Mouse (Mus musculus): ENCODE data around the gene Fibp. TPM values are rescaled to one million over a fixed set of nuclear protein-coding genes. Genes with fewer than 3 reads are reported as not detected.
A peak's percentile ranks its signal among the peaks of the same experiment; 100 is the strongest.

The Fibp gene
- total RNA-seq, 2 experiments from 2014 or later, result 40.7 to 96.5 TPM

DNA sequence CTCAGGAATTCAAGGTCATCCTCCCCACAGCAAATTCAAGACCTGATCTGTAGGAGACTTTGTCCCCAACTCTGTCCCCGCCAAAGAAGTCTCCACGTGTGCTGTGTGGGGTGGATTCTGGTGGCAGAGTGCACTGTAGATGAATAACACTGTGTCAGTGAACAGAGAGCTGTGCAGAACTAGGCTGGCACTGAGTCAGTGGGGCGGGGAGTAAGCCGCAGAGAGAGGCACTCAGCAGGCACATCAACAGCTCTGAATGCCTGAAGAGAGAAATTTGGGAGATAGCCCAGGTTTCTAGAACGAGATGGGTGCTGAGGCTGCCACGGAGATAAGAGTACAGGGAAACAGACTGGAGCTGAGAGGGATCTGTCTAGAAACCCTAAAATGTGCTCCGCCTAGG, 1.4 kb upstream of the Fibp start:
- no peak for ATAC-seq (replicated peaks; ENCODE audit: low FRiP score, low TSS enrichment, poor library complexity, severe bottlenecking)

DNA sequence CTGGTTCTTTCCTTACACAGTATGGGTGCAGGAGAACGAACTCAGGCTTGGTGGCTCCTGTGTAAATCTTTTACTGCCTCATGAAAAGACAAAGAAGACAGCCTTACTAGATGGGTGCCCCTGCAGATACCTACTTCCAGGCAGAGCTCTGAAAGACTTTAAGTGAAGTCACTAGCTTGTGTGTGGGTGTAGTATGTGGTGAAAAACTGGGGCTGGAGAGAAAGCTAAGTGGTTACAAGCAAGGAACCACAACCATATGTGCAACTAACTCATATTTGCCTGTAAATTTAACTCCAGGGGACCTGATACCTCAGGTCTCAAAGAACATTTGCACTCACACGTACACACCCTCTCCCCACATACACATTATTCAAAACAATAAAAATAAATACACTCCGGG, 519 bp upstream of the Fibp start:
- ATAC-seq (replicated peaks; ENCODE audit: low FRiP score, low TSS enrichment, poor library complexity, severe bottlenecking), result no peak

DNA sequence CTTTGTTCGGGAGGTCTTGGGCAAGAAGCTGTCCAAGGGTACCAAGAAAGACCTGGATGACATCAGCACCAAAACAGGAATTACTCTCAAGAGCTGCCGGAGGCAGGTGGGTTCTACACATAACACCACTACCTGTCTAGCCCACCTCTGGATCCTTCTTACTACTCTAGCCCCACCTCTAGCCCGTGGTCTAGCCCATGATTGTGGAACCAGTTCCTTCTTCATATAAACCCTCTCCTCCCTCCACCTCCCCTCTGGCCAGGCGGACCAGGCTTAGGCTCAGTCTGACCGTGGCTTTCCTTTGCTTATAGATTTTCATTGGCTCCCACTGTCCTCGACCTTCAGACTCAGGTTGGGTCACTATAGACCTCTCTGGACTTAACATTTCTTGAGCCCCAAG, 996 bp downstream of the Fibp start:
- ATAC-seq (replicated peaks; ENCODE audit: low FRiP score, low TSS enrichment, poor library complexity, severe bottlenecking), result no peak

DNA sequence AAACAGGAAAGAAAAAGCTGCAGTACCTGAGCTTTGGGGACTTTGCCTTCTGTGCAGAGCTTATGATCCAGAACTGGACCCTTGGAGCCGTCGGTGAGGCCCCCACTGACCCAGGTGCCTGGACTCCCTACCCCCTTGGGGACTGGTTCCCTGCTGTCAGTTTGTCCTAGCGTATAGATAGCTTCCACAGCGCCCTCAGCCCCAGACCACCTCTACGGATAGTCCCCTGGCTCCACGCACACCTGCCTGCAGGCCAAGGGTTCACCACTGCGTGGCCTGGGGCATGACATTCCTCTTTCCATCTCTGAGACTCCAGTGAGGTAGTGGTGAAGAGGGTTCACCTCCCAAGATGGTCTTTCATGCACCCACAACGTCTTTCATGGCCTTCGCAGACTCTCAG, 2.8 kb downstream of the Fibp start:
- ATAC-seq (replicated peaks; ENCODE audit: low FRiP score, low TSS enrichment, poor library complexity, severe bottlenecking), result no peak

DNA sequence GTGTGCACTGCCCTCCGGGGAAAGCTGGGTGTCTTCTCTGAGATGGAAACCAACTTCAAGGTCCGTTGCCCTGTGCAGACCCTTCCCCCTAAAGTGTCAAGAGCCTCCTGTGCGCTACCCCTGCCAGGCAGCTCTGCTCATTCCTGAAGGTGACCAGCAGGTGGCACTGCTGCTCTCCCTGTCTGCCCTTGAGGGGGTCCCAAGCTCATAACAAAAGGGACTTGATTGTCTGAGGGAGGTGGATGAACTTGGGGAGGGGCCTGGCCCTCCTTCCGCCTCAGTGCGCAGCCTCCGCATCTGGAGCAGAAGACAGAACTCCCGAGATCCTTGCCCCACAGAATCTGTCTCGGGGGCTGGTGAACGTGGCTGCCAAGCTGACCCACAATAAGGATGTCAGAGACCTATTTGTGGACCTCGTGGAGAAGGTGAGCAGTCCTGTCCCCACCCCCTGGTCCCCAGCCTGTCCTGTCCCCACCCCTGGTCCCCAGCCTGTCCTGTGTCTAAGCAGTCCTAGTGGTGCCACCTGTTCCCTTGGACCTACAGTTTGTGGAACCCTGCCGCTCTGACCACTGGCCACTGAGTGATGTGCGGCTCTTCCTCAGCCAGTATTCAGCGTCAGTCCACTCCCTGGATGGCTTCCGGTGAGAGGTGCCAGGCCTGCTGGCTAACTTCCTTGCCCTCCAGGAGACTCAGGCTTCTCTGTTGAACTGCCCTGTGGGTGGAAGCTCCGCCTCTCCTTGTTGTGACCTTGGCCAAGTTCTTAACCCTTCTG, 3.6 kb downstream of the Fibp start:
- ATAC-seq (replicated peaks; ENCODE audit: low FRiP score, low TSS enrichment, poor library complexity, severe bottlenecking), result no peak

DNA sequence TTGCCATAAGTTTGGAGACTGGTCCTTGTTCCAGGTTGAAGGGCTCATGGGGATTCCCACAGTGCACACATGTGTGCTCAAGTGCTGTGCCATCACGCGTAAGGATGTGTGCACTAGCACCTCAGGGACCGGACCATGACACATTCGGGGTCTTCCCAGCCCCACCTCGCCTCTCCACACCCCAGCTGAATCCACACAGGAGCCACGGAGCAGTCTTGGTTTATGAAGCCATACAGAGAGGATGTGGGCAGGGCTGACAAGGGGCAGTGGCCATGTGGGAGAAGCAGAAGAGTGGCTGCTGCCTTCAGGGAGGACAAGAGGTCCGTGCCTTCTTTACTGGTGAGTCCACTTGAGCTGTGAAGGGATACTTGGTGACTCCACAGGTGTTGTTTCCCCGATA, 4.6 kb downstream of the Fibp start:
- no peak for ATAC-seq (replicated peaks; ENCODE audit: low FRiP score, low TSS enrichment, poor library complexity, severe bottlenecking)

DNA sequence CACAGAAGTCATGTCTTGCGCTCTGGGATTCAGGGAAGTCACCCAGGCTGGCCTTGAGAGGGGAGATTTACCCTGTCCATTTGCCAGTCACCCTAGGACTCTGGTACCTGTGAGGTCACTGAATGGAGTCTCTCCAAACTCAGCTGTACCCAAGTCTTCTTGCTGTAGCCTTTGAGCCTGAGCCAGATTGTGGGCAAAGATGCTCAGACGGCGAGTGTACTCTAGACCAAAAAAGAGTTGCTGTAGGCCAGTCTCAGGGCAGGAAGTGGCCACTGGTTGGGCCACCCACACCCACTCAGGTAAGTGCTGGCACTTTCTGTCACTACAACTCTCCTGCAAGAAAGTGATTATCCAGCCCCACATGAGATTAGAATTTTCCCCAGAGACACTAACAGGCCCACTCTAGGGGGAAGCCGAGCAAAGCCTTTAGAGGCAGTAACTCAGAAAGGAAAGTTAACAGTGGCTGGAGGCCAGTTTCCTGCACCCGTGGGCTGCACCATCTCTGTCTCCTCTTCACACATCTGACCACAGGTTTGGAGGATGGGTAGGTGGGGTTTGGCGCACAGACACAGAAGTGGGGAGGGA, 6.6 kb downstream of the Fibp start:
- ATAC-seq (replicated peaks; ENCODE audit: low FRiP score, low TSS enrichment, poor library complexity, severe bottlenecking), result no peak

DNA sequence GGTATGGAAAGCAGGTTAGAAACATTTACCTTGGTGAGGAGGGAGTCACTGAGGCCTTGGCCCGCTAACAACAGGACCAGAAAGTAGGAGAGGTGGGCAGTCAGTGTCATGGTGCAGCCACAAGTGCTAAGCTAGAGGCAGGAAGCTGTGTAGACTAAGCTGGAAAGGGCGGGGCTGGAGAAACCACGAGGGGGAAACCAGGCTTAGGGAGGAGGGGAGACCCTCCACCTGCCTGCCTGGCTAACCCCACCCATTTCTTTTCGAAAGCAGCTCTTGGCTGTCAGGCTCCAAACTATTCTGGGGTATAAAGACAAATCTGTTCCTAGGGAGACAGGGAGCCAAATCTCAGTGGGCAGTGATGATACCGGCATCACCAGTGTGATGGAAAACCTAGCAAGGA, 8.0 kb downstream of the Fibp start, which contains the start of gene Ctsw:
Gene Ctsw (minus strand): TSS at position 134 of the 400 bp plus-strand sequence.
- ATAC-seq (replicated peaks; ENCODE audit: low FRiP score, low TSS enrichment, poor library complexity, severe bottlenecking), result no peak

DNA sequence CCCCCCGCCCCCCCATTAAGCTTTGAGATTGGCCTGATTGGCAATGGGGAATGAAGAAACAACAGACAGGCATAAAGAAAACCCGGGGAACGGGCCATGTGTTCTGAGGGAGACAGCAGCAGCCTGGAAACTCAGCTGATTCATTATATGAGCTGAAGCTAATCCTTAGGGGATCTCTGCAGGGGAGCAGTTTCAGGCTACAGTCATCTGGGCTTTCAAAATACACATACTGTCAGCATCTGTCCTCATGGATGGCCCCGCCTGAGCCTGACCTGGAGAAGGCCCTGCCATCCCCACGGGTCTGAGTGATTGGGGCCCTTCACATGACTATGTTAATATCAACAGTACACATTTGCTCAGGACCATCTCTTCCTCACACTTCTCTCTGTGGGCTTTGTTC, 11.4 kb downstream of the Fibp start:
- ATAC-seq (replicated peaks; ENCODE audit: low FRiP score, low TSS enrichment, poor library complexity, severe bottlenecking), result no peak

DNA sequence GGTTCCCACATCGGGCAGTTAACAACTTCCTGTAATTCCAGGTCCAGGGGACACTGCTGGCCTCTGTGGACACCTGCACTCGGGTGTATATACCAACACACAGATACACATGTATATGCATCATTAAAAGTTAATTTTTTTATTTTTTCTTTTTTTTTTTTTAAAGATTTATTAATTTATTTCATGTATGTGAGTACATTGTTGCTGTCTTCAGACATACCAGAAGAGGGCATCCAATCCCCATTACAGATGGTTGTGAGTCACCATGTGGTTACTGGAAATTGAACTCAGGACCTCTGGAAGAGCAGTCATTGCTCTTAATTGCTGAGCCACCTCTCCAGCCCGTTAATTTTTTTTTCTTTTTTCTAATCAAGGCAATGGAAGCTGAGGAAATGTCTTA, 12.4 kb downstream of the Fibp start:
- no peak for ATAC-seq (replicated peaks; ENCODE audit: low FRiP score, low TSS enrichment, poor library complexity, severe bottlenecking)

DNA sequence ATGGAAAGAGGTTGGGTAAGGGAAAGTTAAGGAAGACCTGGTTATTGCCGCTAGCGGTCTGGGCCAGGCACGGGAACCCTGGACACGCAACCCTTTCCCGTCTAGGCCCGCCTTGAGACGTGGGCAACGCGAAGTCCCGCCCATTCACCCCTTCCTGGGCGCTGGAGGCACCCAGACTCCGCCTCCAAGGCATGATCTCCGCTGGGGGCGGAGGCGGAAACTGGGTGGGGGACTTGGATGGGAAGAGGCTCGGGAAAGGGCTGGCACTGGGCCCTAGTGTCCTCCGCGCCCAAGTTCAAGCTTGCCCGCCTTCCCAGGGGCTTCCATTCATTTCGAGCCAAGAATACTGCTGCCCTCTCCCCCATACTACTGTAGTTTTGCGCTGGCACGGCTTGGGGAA, 13.3 kb downstream of the Fibp start, which contains the start of gene Efemp2:
Gene Efemp2 (plus strand): TSS at position 235 of the 400 bp plus-strand sequence.
- peak; percentile 45; the same call in 1 of the 2 replicates for ATAC-seq (replicated peaks; ENCODE audit: low FRiP score, low TSS enrichment, poor library complexity, severe bottlenecking)

DNA sequence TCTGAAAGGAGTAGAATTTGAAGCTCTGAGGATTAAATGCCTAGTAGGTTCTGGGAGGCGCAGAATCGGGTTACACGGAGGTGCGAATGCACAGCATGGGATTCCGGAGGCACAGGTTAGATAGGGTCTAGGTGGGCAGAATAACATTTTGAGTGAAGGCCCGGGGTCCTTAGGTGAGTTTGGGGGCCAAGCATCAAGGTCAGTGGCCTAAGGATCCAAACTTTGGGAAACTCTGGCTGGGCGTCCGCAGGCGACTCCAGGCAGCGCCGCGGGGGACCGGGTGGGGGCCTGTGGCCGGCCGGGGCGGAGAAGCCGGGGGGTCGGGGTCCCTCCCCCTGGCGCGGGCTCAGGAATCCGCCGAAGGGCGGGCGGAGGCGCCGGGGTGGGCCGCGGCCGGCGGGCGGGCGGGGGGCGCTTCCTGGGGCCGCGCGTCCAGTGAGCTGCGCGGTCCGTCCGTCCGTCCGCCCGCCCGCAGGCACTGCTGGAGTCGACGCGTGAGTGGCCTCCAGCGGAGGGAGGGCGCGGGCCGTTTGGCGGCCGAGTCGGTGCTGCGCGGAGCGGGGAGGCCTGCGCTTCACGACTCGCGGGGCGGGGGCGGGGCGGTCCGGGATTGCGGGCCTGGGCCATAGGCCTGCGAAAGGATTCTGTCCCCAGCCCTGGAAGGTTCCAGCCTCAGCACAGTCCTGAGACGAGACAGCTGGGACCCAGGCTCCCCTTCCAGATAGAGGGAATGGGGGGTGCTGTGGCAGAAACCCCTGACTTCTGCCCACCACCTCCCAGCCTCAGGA, 14.1 kb downstream of the Fibp start:
- ATAC-seq (replicated peaks; ENCODE audit: low FRiP score, low TSS enrichment, poor library complexity, severe bottlenecking), result no peak

DNA sequence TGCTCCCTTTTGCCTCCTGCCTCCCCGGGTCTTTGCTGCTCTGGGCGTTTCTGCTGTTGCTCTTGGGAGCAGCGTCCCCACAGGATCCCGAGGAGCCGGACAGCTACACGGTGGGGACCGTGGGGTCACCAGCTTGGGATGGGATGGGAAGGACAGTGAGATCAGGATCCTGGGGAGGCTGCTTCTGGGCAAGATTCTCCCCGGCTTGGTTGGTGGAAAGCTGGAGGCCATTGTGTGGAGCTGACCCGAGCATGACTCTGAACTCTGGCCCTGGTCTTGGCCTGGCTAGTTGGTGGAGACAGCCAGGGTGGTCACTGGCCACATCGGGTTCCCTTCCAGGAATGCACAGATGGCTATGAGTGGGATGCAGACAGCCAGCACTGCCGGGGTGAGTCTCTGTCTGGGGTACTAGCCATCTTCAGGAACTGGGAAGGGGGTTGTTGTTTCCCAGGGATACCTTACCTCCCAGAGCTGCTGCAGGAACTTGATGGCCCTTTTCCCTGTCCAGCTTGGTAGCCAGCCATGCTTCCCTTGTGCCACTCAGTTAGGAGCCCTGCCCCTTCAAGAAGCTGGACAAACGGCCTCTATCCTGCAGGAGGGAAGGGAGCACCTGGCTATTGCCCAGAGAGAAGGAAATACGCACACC, 14.8 kb downstream of the Fibp start:
- no peak for ATAC-seq (replicated peaks; ENCODE audit: low FRiP score, low TSS enrichment, poor library complexity, severe bottlenecking)

DNA sequence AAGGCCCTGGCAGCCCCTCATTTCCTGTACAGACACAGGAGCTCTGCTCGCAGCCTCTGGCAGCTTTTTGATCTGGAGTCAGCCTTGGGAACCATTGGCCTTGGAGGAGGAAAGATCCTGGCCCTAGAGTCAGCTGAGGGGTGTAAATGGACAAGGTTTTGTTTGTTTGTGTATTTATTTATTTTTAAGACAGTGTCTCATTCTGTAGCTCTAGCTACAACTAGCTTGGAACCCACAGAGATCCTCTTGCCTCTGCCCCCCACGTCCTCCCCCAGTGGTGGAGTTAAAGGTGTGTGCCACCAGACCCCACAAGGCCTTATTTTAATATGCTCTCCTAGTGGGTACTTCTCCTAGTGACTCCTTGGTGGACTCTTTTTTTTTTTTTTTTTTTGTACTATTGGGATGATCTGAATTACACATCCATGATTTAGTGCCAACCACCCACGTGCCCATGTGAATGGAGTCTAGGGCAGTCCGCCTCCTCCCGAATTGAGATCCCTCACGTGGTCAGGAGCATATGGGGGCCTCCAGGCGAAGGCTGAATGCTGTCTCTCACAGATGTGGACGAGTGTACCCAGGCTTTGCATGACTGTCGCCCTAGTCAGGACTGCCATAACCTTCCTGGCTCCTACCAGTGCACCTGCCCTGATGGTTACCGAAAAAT, 16.7 kb downstream of the Fibp start:
- no peak for ATAC-seq (replicated peaks; ENCODE audit: low FRiP score, low TSS enrichment, poor library complexity, severe bottlenecking)

DNA sequence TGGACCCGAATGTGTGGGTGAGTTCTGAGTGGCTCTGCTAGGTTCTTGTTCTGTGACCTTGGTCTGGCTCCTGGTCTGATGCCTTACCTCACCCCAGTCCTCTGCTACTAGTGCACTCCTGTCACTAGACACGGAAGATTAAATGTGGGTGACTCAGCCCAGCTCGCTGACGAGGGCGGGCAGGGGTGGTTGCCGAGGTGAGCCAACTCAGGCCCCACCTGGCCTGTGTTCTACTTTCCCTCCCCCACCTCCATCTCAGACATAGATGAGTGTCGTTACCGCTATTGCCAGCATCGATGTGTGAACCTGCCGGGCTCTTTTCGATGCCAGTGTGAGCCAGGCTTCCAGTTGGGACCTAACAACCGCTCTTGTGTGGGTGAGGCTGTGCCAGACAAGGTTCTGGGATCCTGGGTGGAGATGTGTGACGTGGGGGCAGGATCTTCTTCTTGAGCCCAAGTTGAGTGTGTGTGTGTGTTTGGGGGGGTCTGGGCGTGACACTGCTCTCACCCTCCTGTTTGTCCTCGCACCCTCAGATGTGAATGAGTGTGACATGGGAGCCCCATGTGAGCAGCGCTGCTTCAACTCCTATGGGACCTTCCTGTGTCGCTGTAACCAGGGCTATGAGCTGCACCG, 17.4 kb downstream of the Fibp start:
- no peak for ATAC-seq (replicated peaks; ENCODE audit: low FRiP score, low TSS enrichment, poor library complexity, severe bottlenecking)

DNA sequence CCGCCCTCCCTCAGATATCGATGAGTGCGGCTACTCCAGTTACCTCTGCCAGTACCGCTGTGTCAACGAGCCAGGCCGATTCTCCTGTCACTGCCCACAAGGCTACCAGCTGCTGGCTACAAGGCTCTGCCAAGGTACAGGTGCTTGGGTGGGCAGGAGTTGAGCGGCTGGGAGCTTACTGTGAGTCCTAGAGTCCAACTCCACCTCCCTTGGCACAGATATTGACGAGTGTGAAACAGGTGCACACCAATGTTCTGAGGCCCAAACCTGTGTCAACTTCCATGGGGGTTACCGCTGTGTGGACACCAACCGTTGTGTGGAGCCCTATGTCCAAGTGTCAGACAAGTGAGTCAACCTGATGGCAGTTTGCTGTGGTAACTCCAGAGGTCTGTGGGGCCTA, 19.6 kb downstream of the Fibp start:
- no peak for ATAC-seq (replicated peaks; ENCODE audit: low FRiP score, low TSS enrichment, poor library complexity, severe bottlenecking)

DNA sequence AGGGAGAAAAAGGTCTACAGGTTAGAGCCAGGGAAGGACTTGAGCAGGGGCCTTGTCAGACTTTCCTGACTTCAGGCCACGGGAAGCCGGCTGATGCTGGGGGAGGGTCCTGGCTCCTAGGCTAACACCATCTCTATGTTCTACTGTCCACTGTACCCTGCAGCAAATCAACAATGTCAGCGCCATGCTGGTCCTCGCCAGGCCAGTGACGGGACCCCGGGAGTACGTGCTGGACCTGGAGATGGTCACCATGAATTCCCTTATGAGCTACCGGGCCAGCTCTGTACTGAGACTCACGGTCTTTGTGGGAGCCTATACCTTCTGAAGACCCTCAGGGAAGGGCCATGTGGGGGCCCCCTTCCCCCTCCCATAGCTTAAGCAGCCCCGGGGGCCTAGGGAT, 21.0 kb downstream of the Fibp start:
- no peak for ATAC-seq (replicated peaks; ENCODE audit: low FRiP score, low TSS enrichment, poor library complexity, severe bottlenecking)

DNA sequence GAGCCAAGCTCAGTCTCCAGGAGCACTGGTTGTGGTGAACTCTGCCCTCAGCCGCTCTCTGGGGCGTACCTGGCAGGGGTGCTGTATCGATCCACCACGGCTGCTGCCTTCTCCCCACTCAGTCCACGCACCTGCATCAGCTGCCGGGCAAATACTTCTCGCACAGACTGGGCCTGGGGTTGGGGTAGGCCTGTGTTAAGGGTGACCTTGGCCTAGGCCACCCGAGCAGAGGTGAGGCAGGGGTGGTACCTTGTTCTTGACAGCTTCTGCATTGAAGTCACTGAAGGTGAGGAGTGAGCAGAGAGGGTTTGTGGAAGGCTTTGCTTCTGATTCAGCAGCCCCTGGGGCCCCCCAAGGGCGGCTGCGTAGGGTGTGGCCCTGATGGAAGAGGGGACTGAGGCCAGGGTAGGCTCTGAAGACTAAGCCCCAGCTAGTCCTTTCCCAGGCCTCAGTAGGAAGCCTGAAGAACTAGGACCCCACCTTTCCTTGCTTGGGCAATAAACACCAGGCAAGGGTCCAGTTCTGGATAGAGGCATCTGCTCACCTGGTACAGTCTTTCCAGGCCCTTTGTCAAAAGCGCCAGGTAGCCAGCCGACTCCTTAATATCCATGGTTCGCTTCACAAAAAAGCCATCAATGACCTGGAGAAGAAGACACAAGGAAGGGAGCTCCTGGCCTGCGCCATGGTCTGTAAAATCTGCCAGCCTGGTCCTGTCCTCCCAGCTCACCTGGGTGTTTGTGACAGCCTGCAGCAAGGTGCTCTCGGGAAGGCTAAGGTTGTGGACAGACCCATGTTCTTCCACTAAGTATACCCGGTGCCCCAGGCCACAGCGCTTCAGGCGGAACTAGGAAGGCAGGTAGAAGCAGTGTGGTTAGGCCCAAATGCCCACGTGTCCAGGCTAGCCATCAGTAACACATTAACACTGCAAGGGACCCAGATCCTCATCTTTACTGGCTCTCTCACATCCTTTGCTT, 23.3 kb downstream of the Fibp start:
- ATAC-seq (replicated peaks; ENCODE audit: low FRiP score, low TSS enrichment, poor library complexity, severe bottlenecking), result no peak

Data from megakaryocyte-erythroid progenitor cell, adult 5-6 weeks (primary cell).